ENCODE assay signal across 23 mouse cellular contexts in the genomic region with DNA sequence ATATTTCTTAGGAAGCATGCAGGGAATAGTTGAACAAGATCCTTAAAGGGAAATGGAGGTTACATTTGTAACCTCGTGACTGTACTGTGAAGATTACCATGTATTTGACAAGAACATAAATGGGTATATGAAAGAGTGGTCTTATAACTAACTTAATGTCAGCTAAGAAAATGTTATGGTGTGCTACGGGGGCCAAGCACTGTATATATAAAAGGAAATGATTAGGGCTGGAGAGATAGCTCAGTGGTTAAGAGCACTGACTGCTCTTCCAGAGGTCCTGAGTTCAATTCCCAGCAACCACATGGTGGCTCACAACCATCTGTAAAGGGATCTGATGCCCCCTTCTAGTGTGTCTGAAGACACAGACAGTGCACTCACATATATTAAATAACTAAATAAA.
"Had no signal": no experiment of that assay in that cellular context is flagged by ENCODE, and none has a peak within 500 bp of the region (broad histone marks: within the 10 kb centered on the region; RNA-seq: fewer than 3 reads in every experiment).

No protein-coding gene starts in this region.

- ATAC-seq: midbrain, embryonic 13.5 days; midbrain, embryonic 16.5 days had no signal

- H3K36me3 ChIP-seq: limb, embryonic 10.5 days; limb, embryonic 13.5 days; liver, embryonic 12.5 days; liver, embryonic 15.5 days; lung, embryonic 15.5 days; midbrain, embryonic 10.5 days; midbrain, embryonic 13.5 days; neural tube, embryonic 13.5 days had no signal

- H3K4me2 ChIP-seq: limb, embryonic 13.5 days; lung, embryonic 15.5 days; midbrain, embryonic 13.5 days; neural tube, embryonic 13.5 days had no signal

- H3K27ac ChIP-seq: layer of hippocampus, adult 2 months; limb, embryonic 10.5 days; midbrain, embryonic 13.5 days; neural tube, embryonic 13.5 days had no signal

- H3K4me3 ChIP-seq: layer of hippocampus, adult 2 months; limb, embryonic 10.5 days; limb, embryonic 13.5 days; liver, embryonic 12.5 days; liver, embryonic 15.5 days; lung, embryonic 15.5 days; midbrain, embryonic 10.5 days; midbrain, embryonic 13.5 days; myocyte; neural tube, embryonic 13.5 days had no signal

- H3K9me3 ChIP-seq: limb, embryonic 10.5 days; limb, embryonic 13.5 days; liver, embryonic 12.5 days; liver, embryonic 15.5 days; lung, embryonic 15.5 days; megakaryocyte, embryonic 14.5 days; midbrain, embryonic 10.5 days; midbrain, embryonic 13.5 days; neural tube, embryonic 13.5 days had no signal

- H3K27me3 ChIP-seq: limb, embryonic 13.5 days; liver, embryonic 12.5 days; liver, embryonic 15.5 days; lung, embryonic 15.5 days; megakaryocyte, embryonic 14.5 days; midbrain, embryonic 13.5 days; neural tube, embryonic 13.5 days had no signal

- H3K9ac ChIP-seq: limb, embryonic 13.5 days; liver, embryonic 15.5 days; lung, embryonic 15.5 days; midbrain, embryonic 13.5 days had no signal

- DNase-seq: kidney, postnatal 25 days; layer of hippocampus, adult 9-11 months; lung, adult 18-20 months; lung, postnatal 10 days; lung, postnatal 36 days; retina, postnatal 1 day; right cerebral cortex, postnatal 25 days; spleen, adult 18-20 months; thymus, adult 2 months; thymus, postnatal 14 days; thymus, postnatal 4 days had no signal
